Mouse (Mus musculus): ENCODE data around the gene Gm9903.

GRCm38 (mm10) chr5:33652783-33653173 is 23.1 kb downstream of the Gm9903 start:
- TF ChIP-seq CTCF (IDR thresholded peaks at IDR 0.05; ENCODE audit: insufficient read depth, low read depth, low read length) (no peak), POLR2A (IDR thresholded peaks at IDR 0.05; ENCODE audit: insufficient read depth, low read depth, low read length) (no peak; the same call in 1 of the 2 replicates)

All from olfactory bulb, adult 2 months (tissue).